Mouse (Mus musculus): ENCODE results near the gene Ldha.

- TF ChIP-seq CTCF (IDR thresholded peaks at IDR 0.05; ENCODE audit: extremely low read depth, insufficient read depth, low read length) (no peak), POLR2A (IDR thresholded peaks at IDR 0.05; ENCODE audit: extremely low read depth, insufficient read depth, low read length) (no peak)
Measured at GRCm38 (mm10) chr7:46843576-46843975, 2.3 kb downstream of the Ldha start.
